Mouse (Mus musculus): ENCODE results near the gene Ppp1r18. TPM values are rescaled to one million over a fixed set of nuclear protein-coding genes. Genes with fewer than 3 reads are reported as not detected.

The Ppp1r18 gene
- polyA plus RNA-seq, 1 experiment = 11.1 TPM

GRCm38 (mm10) chr17:35843514-35843913, 21.9 kb upstream of the Ppp1r18 start:
- H3K27ac ChIP-seq (ENCODE audit: insufficient read depth, low read length) = no peak overlapping the region
- no peak overlapping the region for H3K4me3 ChIP-seq (ENCODE audit: insufficient read depth, low read length)
- no peaks in the 10 kb centered on the region for H3K4me1 ChIP-seq (ENCODE audit: control insufficient read depth, insufficient read depth, low read length)
- no peak for TF ChIP-seq CTCF (IDR thresholded peaks at IDR 0.05; ENCODE audit: extremely low read depth, insufficient read depth, low read length)
- no peak for TF ChIP-seq POLR2A (IDR thresholded peaks at IDR 0.05; ENCODE audit: extremely low read depth, insufficient read depth, low read length)

- no peak overlapping the region for H3K27ac ChIP-seq (ENCODE audit: insufficient read depth, low read length)
- H3K4me1 ChIP-seq (ENCODE audit: control insufficient read depth, insufficient read depth, low read length) = no peaks in the 10 kb centered on the region
- TF ChIP-seq POLR2A (IDR thresholded peaks at IDR 0.05; ENCODE audit: extremely low read depth, insufficient read depth, low read length) = no peak
- peak; percentile 10; the same call in 1 of the 2 replicates for TF ChIP-seq CTCF (IDR thresholded peaks at IDR 0.05; ENCODE audit: extremely low read depth, insufficient read depth, low read length)
- H3K4me3 ChIP-seq (ENCODE audit: insufficient read depth, low read length) = no peak overlapping the region
These were observed 17.3 kb upstream of the Ppp1r18 start for GRCm38 (mm10) chr17:35848112-35848511.

GRCm38 (mm10) chr17:35850974-35851373, 14.4 kb upstream of the Ppp1r18 start:
- TF ChIP-seq CTCF (IDR thresholded peaks at IDR 0.05; ENCODE audit: extremely low read depth, insufficient read depth, low read length) (no peak), POLR2A (IDR thresholded peaks at IDR 0.05; ENCODE audit: extremely low read depth, insufficient read depth, low read length) (no peak)

DNA sequence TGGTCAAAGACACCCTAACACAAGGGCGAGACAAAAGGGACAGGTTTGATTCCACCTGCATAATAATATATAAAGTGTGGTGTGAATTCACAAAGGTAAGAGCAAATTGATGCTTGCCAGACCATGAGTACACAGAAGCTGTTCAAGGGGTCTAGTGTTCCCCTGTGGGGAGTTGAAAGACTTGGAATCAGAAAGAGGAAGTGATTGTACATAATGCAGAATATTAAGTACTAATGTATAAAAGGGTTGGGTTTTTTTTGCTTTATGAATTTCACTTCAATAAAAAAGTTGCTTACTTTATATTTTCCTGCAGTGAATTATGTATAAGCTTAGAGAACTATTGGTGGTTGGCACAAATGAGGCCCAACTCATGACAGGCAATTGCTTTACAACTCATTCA, 6.0 kb upstream of the Ppp1r18 start:
- TF ChIP-seq CTCF (IDR thresholded peaks at IDR 0.05; ENCODE audit: extremely low read depth, insufficient read depth, low read length) (no peak), POLR2A (IDR thresholded peaks at IDR 0.05; ENCODE audit: extremely low read depth, insufficient read depth, low read length) (no peak)
- H3K4me1 ChIP-seq (ENCODE audit: control insufficient read depth, insufficient read depth, low read length) = no peaks in the 10 kb centered on the region
- no peak overlapping the region for H3K4me3 ChIP-seq (ENCODE audit: insufficient read depth, low read length)
- H3K27ac ChIP-seq (ENCODE audit: insufficient read depth, low read length) = no peak overlapping the region

More at GRCm38 (mm10) chr17:35850974-35851373, 14.4 kb upstream of the Ppp1r18 start:
- H3K4me1 ChIP-seq (ENCODE audit: control insufficient read depth, insufficient read depth, low read length) = no peaks in the 10 kb centered on the region
- H3K27ac ChIP-seq (ENCODE audit: insufficient read depth, low read length) = no peak overlapping the region
- no peak overlapping the region for H3K4me3 ChIP-seq (ENCODE audit: insufficient read depth, low read length)

DNA sequence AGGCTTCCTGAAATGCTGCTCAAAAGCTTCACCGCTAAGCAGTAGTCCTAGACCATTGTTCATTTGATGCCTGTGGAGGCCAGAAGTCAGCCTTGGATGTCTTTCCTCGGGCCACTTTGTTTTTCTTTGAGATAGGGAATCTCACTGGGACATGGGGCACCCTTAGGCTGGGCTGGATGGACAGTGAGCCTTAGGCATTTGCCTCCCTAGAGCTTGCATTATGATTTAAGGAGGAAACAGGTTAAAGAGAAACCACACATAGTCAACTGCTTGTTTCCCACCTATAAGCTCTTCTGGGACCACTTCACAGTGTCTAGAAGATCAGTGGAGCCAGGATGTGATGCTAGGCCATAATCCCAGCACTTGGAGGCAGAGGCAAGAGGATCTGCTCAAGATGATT, 5.6 kb upstream of the Ppp1r18 start:
- TF ChIP-seq POLR2A (IDR thresholded peaks at IDR 0.05; ENCODE audit: extremely low read depth, insufficient read depth, low read length) = no peak
- Histone ChIP-seq H3K27ac (ENCODE audit: insufficient read depth, low read length) (no peak overlapping the region), H3K4me1 (ENCODE audit: control insufficient read depth, insufficient read depth, low read length) (no peaks in the 10 kb centered on the region), H3K4me3 (ENCODE audit: insufficient read depth, low read length) (no peak overlapping the region)

DNA sequence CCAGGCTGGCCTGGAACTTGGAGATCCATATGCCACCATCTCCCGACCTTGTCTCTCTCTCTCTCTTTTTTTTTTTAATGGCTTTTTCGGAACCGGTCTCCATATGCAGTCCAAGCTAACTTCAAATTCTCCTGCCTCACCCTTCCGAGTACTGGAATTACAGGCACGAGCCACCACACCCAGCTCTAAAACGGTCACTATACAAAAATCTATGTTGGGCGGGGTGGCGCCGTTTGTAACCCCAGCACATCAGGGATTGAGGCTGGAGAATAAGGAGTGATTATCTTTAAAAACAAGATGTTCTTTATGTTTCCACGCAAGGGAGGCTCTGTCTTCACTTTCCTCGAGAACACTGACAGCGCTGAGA, 4.6 kb upstream of the Ppp1r18 start:
- Histone ChIP-seq H3K27ac (ENCODE audit: insufficient read depth, low read length) (no peak overlapping the region), H3K4me1 (ENCODE audit: control insufficient read depth, insufficient read depth, low read length) (no peaks in the 10 kb centered on the region), H3K4me3 (ENCODE audit: insufficient read depth, low read length) (peak overlapping the region; percentile 76)
- TF ChIP-seq POLR2A (IDR thresholded peaks at IDR 0.05; ENCODE audit: extremely low read depth, insufficient read depth, low read length) (no peak), CTCF (IDR thresholded peaks at IDR 0.05; ENCODE audit: extremely low read depth, insufficient read depth, low read length) (no peak)

- TF ChIP-seq CTCF (IDR thresholded peaks at IDR 0.05; ENCODE audit: extremely low read depth, insufficient read depth, low read length) = 0 out of 2 replicates have a peak, but pooled peaks have one; percentile 8
- TF ChIP-seq POLR2A (IDR thresholded peaks at IDR 0.05; ENCODE audit: extremely low read depth, insufficient read depth, low read length) = 0 out of 2 replicates have a peak, but pooled peaks have one; percentile 56
- Histone ChIP-seq H3K27ac (ENCODE audit: insufficient read depth, low read length) (0 out of 2 replicates have a peak within 1 kb of the TSS, but pooled peaks have one; percentile 26), H3K4me1 (ENCODE audit: control insufficient read depth, insufficient read depth, low read length) (peaks cover 2% of the 10 kb centered on the region; the same call in 1 of the 2 replicates), H3K4me3 (ENCODE audit: insufficient read depth, low read length) (peak within 1 kb of the TSS; percentile 76)
These were observed 4.1 kb upstream of the Ppp1r18 start, which contains the start of gene Nrm for GRCm38 (mm10) chr17:35861198-35861857. TSS of gene Nrm (plus strand) at chr17:35861318.

- Histone ChIP-seq H3K4me3 (ENCODE audit: insufficient read depth, low read length) (no peak overlapping the region), H3K27ac (ENCODE audit: insufficient read depth, low read length) (no peak overlapping the region), H3K4me1 (ENCODE audit: control insufficient read depth, insufficient read depth, low read length) (peaks cover 3% of the 10 kb centered on the region; the same call in 1 of the 2 replicates)
- TF ChIP-seq CTCF (IDR thresholded peaks at IDR 0.05; ENCODE audit: extremely low read depth, insufficient read depth, low read length) (no peak), POLR2A (IDR thresholded peaks at IDR 0.05; ENCODE audit: extremely low read depth, insufficient read depth, low read length) (no peak)
These were observed 500 bp upstream of the Ppp1r18 start for GRCm38 (mm10) chr17:35864832-35865353.

DNA sequence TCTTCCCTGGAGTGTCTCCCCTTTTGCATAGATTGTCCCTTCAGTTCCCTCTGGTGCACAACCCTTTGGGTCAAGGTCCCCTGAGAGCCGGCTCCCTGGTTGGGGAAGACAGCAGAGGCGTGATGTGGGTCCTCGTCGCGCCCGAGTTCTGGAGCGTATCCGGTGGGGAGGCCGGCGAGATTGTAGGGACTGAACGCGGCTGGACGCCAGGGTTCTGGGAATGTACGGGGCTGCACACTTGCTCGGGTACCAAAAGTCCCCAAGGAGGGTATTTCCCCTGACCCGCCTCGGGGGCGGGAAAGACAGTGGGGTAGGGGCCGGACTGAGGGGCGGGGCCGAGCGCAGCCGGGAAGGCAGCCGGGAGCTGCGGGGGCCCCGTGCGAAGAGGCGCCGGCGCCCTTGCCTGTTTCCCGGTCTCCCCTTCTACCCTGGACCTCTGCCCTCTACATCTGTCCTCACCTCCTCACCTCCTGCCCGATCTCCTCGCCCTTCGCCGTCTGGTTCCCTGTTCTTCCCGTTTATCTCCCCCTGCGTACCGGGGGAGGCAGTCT, 963 bp downstream of the Ppp1r18 start:
- H3K4me3 ChIP-seq (ENCODE audit: insufficient read depth, low read length) = peak overlapping the region; percentile 77
- TF ChIP-seq CTCF (IDR thresholded peaks at IDR 0.05; ENCODE audit: extremely low read depth, insufficient read depth, low read length) (no peak), POLR2A (IDR thresholded peaks at IDR 0.05; ENCODE audit: extremely low read depth, insufficient read depth, low read length) (no peak)
- H3K4me1 ChIP-seq (ENCODE audit: control insufficient read depth, insufficient read depth, low read length) = peaks cover 3% of the 10 kb centered on the region; the same call in 1 of the 2 replicates
- H3K27ac ChIP-seq (ENCODE audit: insufficient read depth, low read length) = peak overlapping the region; percentile 90

Measured in cortical plate, adult 2 months (tissue).